Mouse (Mus musculus): ENCODE measurements around the gene Dnajc16. TPM values are rescaled to one million over a fixed set of nuclear protein-coding genes. Genes with fewer than 3 reads are reported as not detected.

Gene Dnajc16
- polyA plus RNA-seq, 1 experiment from 2014 or later, result 3.3 TPM

DNA sequence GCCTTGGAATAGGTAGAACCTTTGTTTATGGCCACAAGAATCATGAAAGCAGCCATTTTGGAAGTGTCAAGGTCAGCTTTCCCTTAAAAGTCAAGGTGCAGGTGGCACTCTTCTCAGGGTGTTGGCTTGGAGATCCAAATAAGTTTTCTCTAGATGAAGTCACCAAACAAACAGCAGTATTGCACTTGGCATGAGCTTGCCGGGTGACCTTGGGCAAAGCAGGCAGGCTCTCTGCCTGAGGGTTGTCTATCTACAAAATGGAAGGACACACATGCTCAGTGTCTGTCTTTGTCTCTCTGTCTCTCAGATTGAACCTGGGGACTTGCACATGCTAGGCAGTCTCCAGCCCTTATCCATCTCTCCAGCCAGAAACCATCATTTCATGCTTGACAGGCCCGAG lies 36.7 kb upstream of the Dnajc16 start:
- H3K27ac ChIP-seq (ENCODE audit: low read depth, low read length), result no peak overlapping the region
- H3K9me3 ChIP-seq (ENCODE audit: control insufficient read depth), result no peaks in the 10 kb centered on the region
- no peak overlapping the region for H3K4me3 ChIP-seq (ENCODE audit: low read depth, low read length)
- ATAC-seq, result no peak
- H3K9ac ChIP-seq (ENCODE audit: low read depth, low read length), result no peak overlapping the region
- no peaks in the 10 kb centered on the region for H3K27me3 ChIP-seq (replicated peaks; ENCODE audit: control insufficient read depth, insufficient read depth, low read length)
- 90% methylated on average over 2 of the region's 2 CpGs for WGBS
- no peaks in the 10 kb centered on the region for H3K4me1 ChIP-seq (replicated peaks; ENCODE audit: control insufficient read depth, insufficient read depth, low read length)
- H3K4me2 ChIP-seq (replicated peaks; ENCODE audit: low read depth), result no peak overlapping the region
- TF ChIP-seq CTCF (IDR thresholded peaks at IDR 0.05; ENCODE audit: low read depth), result no peak
- H3K36me3 ChIP-seq (ENCODE audit: control insufficient read depth, insufficient read depth), result no peaks in the 10 kb centered on the region

GRCm38 (mm10) chr4:141826060-141826459 lies 35.3 kb upstream of the Dnajc16 start, which contains the start of gene Cela2a:
Gene Cela2a, minus strand, starts transcription at chr4:141826160.
- Histone ChIP-seq H3K9me3 (ENCODE audit: control insufficient read depth) (no peaks in the 10 kb centered on the region), H3K36me3 (ENCODE audit: control insufficient read depth, insufficient read depth) (no peaks in the 10 kb centered on the region), H3K4me1 (replicated peaks; ENCODE audit: control insufficient read depth, insufficient read depth, low read length) (no peaks in the 10 kb centered on the region), H3K27me3 (replicated peaks; ENCODE audit: control insufficient read depth, insufficient read depth, low read length) (no peaks in the 10 kb centered on the region), H3K9ac (ENCODE audit: low read depth, low read length) (no peak within 1 kb of the TSS), H3K4me3 (ENCODE audit: low read depth, low read length) (no peak within 1 kb of the TSS), H3K4me2 (replicated peaks; ENCODE audit: low read depth) (no peak within 1 kb of the TSS), H3K27ac (ENCODE audit: low read depth, low read length) (no peak within 1 kb of the TSS)
- WGBS, result 54% methylated on average over 5 of the region's 5 CpGs
- no peak for ATAC-seq
- no peak for TF ChIP-seq CTCF (IDR thresholded peaks at IDR 0.05; ENCODE audit: low read depth)

DNA sequence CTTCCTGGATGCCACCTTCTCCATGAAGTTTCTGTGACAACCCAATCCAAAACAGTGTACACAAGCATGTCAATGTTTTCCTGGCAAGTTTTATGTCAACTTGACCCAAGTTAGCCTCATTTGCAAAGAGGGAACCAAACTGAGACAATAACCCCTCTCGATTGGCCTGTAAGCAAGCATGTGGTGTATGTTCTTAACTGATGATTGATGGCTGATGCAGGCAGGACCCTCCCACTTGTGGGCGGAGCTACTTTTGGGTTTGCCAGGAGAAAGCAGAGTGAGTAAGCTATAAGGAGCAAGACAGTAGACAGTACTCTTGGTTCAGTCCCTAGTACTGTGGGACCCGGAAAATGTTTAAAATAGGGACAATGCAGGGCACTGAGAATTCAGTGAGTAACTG lies 32.2 kb upstream of the Dnajc16 start:
- Histone ChIP-seq H3K27ac (ENCODE audit: low read depth, low read length) (no peak overlapping the region), H3K36me3 (ENCODE audit: control insufficient read depth, insufficient read depth) (no peaks in the 10 kb centered on the region), H3K4me2 (replicated peaks; ENCODE audit: low read depth) (no peak overlapping the region), H3K4me3 (ENCODE audit: low read depth, low read length) (no peak overlapping the region), H3K27me3 (replicated peaks; ENCODE audit: control insufficient read depth, insufficient read depth, low read length) (no peaks in the 10 kb centered on the region), H3K9me3 (ENCODE audit: control insufficient read depth) (no peaks in the 10 kb centered on the region), H3K4me1 (replicated peaks; ENCODE audit: control insufficient read depth, insufficient read depth, low read length) (no peaks in the 10 kb centered on the region), H3K9ac (ENCODE audit: low read depth, low read length) (no peak overlapping the region)
- peak; percentile 42; the same call in 1 of the 2 replicates for ATAC-seq
- WGBS, result 54% methylated on average over 3 of the region's 3 CpGs
- no peak for TF ChIP-seq CTCF (IDR thresholded peaks at IDR 0.05; ENCODE audit: low read depth)

- Histone ChIP-seq H3K4me3 (ENCODE audit: low read depth, low read length) (no peak overlapping the region), H3K4me2 (replicated peaks; ENCODE audit: low read depth) (no peak overlapping the region), H3K27me3 (replicated peaks; ENCODE audit: control insufficient read depth, insufficient read depth, low read length) (no peaks in the 10 kb centered on the region), H3K9ac (ENCODE audit: low read depth, low read length) (no peak overlapping the region), H3K36me3 (ENCODE audit: control insufficient read depth, insufficient read depth) (no peaks in the 10 kb centered on the region), H3K4me1 (replicated peaks; ENCODE audit: control insufficient read depth, insufficient read depth, low read length) (no peaks in the 10 kb centered on the region), H3K27ac (ENCODE audit: low read depth, low read length) (no peak overlapping the region), H3K9me3 (ENCODE audit: control insufficient read depth) (no peaks in the 10 kb centered on the region)
- peak; percentile 58 for TF ChIP-seq CTCF (IDR thresholded peaks at IDR 0.05; ENCODE audit: low read depth)
- 83% methylated on average over 10 of the region's 10 CpGs for WGBS
- ATAC-seq, result no peak
Observed at GRCm38 (mm10) chr4:141822089-141822488, 31.4 kb upstream of the Dnajc16 start.

DNA sequence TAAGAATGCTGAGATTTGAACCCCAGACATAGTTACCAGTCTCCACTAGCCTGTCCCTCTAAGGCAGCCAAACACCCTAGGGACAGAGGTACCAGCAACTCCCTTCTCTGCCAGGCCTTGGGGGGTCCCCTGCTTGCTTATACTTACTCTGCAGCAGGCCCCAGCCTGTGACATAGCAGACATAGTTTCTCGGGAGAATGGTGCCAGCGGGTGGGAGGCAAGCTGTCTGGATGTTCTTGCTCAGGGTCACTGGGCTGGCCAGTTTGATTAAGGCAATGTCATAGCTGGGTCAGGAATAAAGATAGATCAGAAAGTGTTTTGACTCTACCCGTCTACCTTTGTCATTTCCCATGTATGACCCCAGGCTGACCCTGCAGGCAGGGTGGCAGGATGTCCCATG lies 30.4 kb upstream of the Dnajc16 start:
- no peak for TF ChIP-seq CTCF (IDR thresholded peaks at IDR 0.05; ENCODE audit: low read depth)
- H3K27ac ChIP-seq (ENCODE audit: low read depth, low read length), result no peak overlapping the region
- H3K27me3 ChIP-seq (replicated peaks; ENCODE audit: control insufficient read depth, insufficient read depth, low read length), result no peaks in the 10 kb centered on the region
- H3K4me1 ChIP-seq (replicated peaks; ENCODE audit: control insufficient read depth, insufficient read depth, low read length), result no peaks in the 10 kb centered on the region
- no peak overlapping the region for H3K9ac ChIP-seq (ENCODE audit: low read depth, low read length)
- no peak overlapping the region for H3K4me2 ChIP-seq (replicated peaks; ENCODE audit: low read depth)
- H3K36me3 ChIP-seq (ENCODE audit: control insufficient read depth, insufficient read depth), result 0 out of 2 replicates have a peak, but pooled peaks cover 1% of the 10 kb centered on the region
- H3K4me3 ChIP-seq (ENCODE audit: low read depth, low read length), result no peak overlapping the region
- WGBS, result 66% methylated on average over 3 of the region's 3 CpGs
- H3K9me3 ChIP-seq (ENCODE audit: control insufficient read depth), result no peaks in the 10 kb centered on the region
- no peak for ATAC-seq

- no peak for ATAC-seq
- Histone ChIP-seq H3K4me1 (replicated peaks; ENCODE audit: control insufficient read depth, insufficient read depth, low read length) (no peaks in the 10 kb centered on the region), H3K4me3 (ENCODE audit: low read depth, low read length) (no peak overlapping the region), H3K36me3 (ENCODE audit: control insufficient read depth, insufficient read depth) (peaks cover 13% of the 10 kb centered on the region), H3K4me2 (replicated peaks; ENCODE audit: low read depth) (no peak overlapping the region), H3K27me3 (replicated peaks; ENCODE audit: control insufficient read depth, insufficient read depth, low read length) (no peaks in the 10 kb centered on the region), H3K9ac (ENCODE audit: low read depth, low read length) (no peak overlapping the region), H3K27ac (ENCODE audit: low read depth, low read length) (no peak overlapping the region), H3K9me3 (ENCODE audit: control insufficient read depth) (no peaks in the 10 kb centered on the region)
- 90% methylated on average over 7 of the region's 7 CpGs for WGBS
- TF ChIP-seq CTCF (IDR thresholded peaks at IDR 0.05; ENCODE audit: low read depth), result no peak
Observed at GRCm38 (mm10) chr4:141819316-141819715, 28.6 kb upstream of the Dnajc16 start.

- H3K4me1 ChIP-seq (replicated peaks; ENCODE audit: control insufficient read depth, insufficient read depth, low read length), result no peaks in the 10 kb centered on the region
- H3K4me2 ChIP-seq (replicated peaks; ENCODE audit: low read depth), result no peak overlapping the region
- no peak overlapping the region for H3K27ac ChIP-seq (ENCODE audit: low read depth, low read length)
- H3K27me3 ChIP-seq (replicated peaks; ENCODE audit: control insufficient read depth, insufficient read depth, low read length), result no peaks in the 10 kb centered on the region
- WGBS, result 86% methylated on average over 13 of the region's 13 CpGs
- ATAC-seq, result no peak
- TF ChIP-seq CTCF (IDR thresholded peaks at IDR 0.05; ENCODE audit: low read depth), result no peak
- H3K36me3 ChIP-seq (ENCODE audit: control insufficient read depth, insufficient read depth), result peaks cover 18% of the 10 kb centered on the region
- no peaks in the 10 kb centered on the region for H3K9me3 ChIP-seq (ENCODE audit: control insufficient read depth)
- no peak overlapping the region for H3K9ac ChIP-seq (ENCODE audit: low read depth, low read length)
- no peak overlapping the region for H3K4me3 ChIP-seq (ENCODE audit: low read depth, low read length)
Observed at GRCm38 (mm10) chr4:141818861-141819260, 28.1 kb upstream of the Dnajc16 start.
